Mouse (Mus musculus): ENCODE data around the gene Mmp25.

DNA sequence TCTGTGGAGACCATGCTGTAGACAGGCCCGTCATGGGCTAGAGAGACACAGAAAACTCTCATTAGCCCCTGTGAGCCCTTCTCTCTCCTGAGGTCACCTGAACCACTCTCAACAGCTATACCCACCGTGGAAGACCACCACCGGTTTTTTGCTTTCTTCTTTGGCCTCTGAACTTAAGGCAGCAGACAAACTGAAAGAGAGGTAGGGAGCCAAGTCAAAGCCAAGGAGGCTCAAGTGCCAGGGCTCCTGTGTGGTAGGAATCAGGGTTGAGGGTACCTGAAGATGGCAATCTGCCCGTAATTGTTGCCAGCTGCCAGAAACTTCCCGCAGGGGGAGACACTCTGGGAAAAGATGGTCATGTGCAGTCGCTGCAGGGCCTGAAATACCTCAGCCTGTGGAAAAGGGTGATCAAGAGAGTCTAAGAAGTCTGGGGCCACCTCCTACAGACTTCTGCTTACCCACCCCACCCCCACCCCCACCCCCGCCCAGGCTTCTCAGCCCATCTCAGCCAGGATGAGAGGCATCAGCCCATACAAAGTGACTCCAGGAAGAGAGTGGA is 25.5 kb upstream of the Mmp25 start:
- TF ChIP-seq CTCF (IDR thresholded peaks at IDR 0.05; ENCODE audit: borderline replicate concordance, extremely low read depth, insufficient read depth, insufficient read length), result no peak
- no peak for TF ChIP-seq POLR2A (IDR thresholded peaks at IDR 0.05; ENCODE audit: borderline replicate concordance, extremely low read depth, insufficient read depth, insufficient read length, poor library complexity, severe bottlenecking)

All from brain, embryonic 14.5 days (tissue).